Mouse (Mus musculus) inflammation-experienced regulatory T-cells, adult 16 weeks (primary cell): ENCODE data around the gene Crxos. TPM values are rescaled to one million over a fixed set of nuclear protein-coding genes. Genes with fewer than 3 reads are reported as not detected.

Experiments used
- polyA plus RNA-seq: library from polyadenylated mRNA; unstranded; fragments of 100-300 nt; shearing (Covaris generic); gene quantifications from one replicate; pipeline ENCODE4 v1.2.1, GENCODE M21; 2017

The Crxos gene
- polyA plus RNA-seq, result not detected

GRCm38 (mm10) chr7:15882317-15882716 lies at the start of gene Crxos:
Gene Crxos (plus strand): TSS chr7:15882617.

GRCm38 (mm10) chr7:15839578-15839977 lies 42.8 kb upstream of the Crxos start, which contains the start of gene Obox6:
Gene Obox6 (minus strand): TSS chr7:15839678.

GRCm38 (mm10) chr7:15879756-15880155 lies 2.7 kb upstream of the Crxos start, which contains the start of gene Crx:
Gene Crx (minus strand): TSS chr7:15879968.

GRCm38 (mm10) chr7:15922220-15922773 lies 39.9 kb downstream of the Crxos start, which contains the start of gene Selenow:
Gene Selenow (minus strand): TSS chr7:15922402.

GRCm38 (mm10) chr7:15945721-15946536 lies 63.5 kb downstream of the Crxos start, which contains the start of gene Nop53:
Gene Nop53 (minus strand): TSS chr7:15946074.

Other genes with a start within 250 kb of the Crxos start
- gene Obox3, start 242.7 kb upstream of the Crxos start, polyA plus RNA-seq, result 0.12 TPM
- not detected for gene Obox5, start 132.5 kb upstream of the Crxos start, polyA plus RNA-seq
- not detected for gene Obox6, start 42.9 kb upstream of the Crxos start, polyA plus RNA-seq
- not detected for gene Crx, start 2.6 kb upstream of the Crxos start, polyA plus RNA-seq
- 557 TPM for gene Selenow, start 39.8 kb downstream of the Crxos start, polyA plus RNA-seq
- 387 TPM for gene Nop53, start 63.5 kb downstream of the Crxos start, polyA plus RNA-seq
- not detected for gene Ehd2, start 85.0 kb downstream of the Crxos start, polyA plus RNA-seq
- gene Bicra, start 165.3 kb downstream of the Crxos start, polyA plus RNA-seq, result 5.9 TPM
- 0.06 TPM for gene Zfp541, start 179.2 kb downstream of the Crxos start, polyA plus RNA-seq
- 262 TPM for gene Napa, start 215.8 kb downstream of the Crxos start, polyA plus RNA-seq
- 28.6 TPM for gene Kptn, start 237.3 kb downstream of the Crxos start, polyA plus RNA-seq
- not detected for gene Slc8a2, start 247.2 kb downstream of the Crxos start, polyA plus RNA-seq